Mouse (Mus musculus) common myeloid progenitor, adult 5-6 weeks (primary cell): ENCODE measurements around the gene Sphk2. TPM values are rescaled to one million over a fixed set of nuclear protein-coding genes. Genes with fewer than 3 reads are reported as not detected.

ENCODE experiments used
- ATAC-seq: replicated peaks from 2 replicates; pipeline ENCODE4 v1.8.0; 2016; ENCODE audit warnings: low read depth, mild to moderate bottlenecking, moderate TSS enrichment, inconsistent platforms; ENCODE audit not compliant: poor library complexity, severe bottlenecking
- total RNA-seq: library from RNA; stranded (forward); fragments of 200-1000, 187-1606 nt; gene quantifications from 2 replicates; pipeline ENCODE4 v1.2.3, GENCODE M21; 2017

Sphk2 gene
- total RNA-seq, 1 experiment from 2014 or later, result 8.2 TPM

DNA sequence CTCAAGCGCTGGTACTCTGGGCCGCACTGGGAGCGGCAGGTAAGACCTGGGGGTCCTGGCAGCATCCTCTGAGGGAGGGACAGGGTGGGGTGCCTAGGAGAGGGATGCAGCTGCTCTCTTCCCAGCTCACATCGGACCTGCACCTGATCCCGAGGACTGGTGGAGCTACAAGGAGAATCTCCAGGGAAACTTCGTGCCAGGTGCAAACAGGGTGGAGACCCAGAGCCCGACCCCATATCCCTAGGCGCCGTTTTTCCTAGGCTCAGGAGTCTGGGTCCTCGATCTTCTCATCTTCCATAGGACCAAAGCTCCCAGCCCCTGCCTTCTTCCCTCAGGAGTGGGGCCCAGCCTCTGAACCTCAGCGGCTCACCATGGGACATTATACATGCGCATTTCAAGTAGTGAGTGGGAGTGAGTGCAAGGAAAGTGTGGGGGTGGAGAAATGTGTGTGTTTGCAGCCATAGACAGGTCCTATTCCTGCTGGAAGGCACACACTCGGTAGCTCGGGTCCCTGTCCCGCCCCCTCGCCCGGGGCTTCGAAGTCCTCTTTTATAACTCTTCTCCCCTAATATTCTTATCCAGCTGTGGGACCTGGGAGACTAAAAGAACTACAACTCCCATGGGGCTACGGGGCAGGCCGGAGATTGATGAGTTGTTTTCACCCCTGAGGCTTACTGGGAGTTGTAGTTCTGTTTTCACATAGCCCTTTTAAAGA, 17.3 kb downstream of the Sphk2 start:
- 0 out of 2 replicates have a peak, but pooled peaks have one; percentile 19 for ATAC-seq

DNA sequence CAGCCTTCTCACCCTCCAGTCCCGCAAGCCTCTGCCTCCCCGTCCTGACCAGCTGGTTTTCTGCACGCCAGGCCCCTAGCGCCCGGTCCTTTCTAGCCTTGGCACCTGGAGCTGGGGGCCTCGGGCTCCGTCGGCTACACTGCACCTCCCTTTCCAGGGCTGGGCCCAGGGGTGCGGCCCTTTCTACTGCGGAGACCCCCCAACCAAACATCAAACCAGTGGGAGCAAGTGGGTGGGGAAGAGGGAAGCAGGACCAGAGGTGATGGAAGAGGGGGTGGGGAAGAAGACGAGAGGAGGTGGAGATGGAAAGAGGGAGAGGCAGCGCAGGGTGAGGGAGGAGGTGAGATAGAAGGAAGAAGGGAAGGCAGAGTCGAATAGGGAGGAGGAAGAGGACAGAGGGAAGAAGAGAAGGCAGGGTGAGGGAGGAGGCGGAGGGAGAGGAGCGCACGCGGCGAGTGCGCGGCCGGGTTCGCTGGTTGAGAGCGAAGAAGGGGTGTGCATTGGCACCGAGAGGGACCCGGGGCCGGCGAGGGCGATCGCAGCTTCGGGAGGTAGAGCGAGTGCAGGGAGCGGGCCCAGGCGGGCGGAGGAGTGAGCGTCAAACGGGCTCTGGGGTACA, 18.2 kb downstream of the Sphk2 start, which contains the start of gene Car11:
Car11 (plus strand) TSS at position 321 of the 619 bp plus-strand sequence.
- no peak for ATAC-seq

DNA sequence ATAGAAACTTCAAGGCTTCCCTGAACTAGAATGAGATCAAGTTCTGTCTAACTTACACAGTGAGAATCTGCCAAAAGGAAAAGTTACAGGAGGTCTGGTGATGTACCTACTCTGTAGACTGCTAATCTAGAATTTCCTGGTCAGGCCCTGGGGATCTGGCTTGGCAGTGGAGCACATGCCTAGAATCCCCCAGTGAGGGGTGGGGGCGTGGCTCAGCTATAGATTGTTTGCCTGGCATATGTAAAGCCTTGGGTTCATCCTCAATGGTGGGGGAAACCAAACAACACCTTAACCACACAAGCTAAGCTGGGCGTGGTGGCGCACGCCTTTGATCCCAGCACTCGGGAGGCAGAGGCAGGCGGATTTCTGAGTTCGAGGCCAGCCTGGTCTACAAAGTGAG, 19.9 kb downstream of the Sphk2 start:
- no peak for ATAC-seq

DNA sequence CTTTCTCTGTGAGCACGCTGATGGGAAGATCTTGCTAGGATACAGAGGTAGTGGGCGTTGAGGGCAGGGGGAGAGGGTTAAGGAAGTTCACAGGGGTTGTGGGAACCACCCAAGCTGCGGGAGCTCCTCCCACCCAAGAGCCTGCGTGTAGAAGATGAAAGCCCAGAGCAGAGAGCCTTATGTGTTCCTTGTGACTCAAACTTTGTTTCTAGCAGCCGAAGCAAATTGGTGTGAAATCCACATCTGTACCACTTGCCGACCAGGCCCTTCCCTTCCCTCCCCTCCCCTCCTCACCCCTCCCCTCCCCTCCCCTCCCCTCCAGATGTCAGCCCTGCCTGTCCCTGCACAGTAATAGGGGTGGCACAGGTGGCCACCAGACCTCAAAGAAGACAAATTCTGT, 22.7 kb downstream of the Sphk2 start:
- ATAC-seq, result no peak

DNA sequence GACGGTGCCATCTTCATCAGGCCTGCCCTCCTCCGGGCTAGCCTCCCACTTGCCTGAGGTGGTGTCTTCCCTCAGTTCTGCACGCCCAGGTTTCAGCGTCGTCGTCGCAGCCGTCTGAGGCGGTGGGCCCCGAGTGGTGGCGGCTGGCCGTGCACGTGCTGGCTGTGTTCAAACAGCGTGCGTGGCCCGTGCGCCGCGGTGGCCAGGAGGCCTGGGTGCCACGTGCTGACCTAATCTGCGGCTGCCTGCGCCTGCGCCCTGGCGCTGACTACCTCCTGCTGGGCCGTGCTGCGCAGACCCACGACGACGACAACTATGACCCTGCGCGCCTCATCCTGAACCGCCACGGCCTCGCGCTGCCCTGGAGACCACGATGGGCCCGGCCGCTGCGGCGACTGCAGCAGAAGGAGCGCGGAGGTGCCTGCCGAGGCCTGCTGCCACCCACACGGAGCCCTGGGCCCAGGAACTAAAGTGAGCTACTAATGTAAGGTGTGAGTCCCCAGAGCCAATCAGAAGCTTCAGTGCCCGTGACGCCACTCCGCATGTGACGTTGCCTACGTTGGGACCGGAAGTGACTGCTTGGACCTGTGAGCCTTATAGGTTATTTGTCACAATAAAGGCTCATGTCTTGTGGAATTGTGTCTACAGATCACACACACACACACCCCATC, 23.7 kb downstream of the Sphk2 start, which contains the start of gene Sec1:
Sec1 (minus strand) TSS at position 482 of the 671 bp plus-strand sequence.
- ATAC-seq, result no peak

DNA sequence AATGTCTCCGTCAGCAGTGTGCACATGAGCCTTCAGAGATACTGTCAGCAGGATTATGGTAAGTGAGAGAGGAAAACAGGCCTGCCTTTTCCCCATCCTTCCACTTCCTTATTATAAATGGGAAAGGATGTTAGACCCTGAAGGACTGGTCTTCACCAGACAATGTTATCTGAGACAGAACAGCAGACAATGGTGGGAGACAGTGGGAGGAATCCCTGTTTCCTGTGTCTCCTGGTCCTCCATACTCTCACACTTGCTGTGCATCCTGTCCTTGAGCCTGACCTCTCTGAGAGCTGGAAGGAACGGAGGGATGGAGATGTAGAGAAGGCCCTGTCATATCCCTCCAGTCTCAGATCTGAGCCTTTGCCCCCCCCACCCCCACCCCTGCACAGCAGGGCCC, 25.4 kb downstream of the Sphk2 start:
- no peak for ATAC-seq

DNA sequence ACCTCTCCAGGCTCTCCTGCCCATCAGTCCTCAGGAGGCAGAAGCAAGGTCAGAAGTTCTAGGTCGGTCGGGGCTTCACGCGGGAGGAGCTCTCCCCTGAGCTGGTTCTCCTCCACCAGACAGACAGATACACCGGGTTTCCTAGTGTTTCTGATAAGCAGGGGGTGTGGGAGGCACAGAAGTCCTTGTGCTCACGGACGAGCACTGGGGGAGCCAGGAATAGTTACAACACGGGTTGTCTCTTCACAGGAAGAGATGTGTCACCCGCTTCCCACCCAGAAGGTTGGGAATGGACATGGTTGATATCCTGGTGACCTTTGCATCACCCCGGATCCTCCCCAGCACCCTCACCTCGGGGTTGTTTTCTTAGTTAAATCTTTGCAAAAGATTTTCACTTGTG, 28.0 kb downstream of the Sphk2 start:
- no peak for ATAC-seq

DNA sequence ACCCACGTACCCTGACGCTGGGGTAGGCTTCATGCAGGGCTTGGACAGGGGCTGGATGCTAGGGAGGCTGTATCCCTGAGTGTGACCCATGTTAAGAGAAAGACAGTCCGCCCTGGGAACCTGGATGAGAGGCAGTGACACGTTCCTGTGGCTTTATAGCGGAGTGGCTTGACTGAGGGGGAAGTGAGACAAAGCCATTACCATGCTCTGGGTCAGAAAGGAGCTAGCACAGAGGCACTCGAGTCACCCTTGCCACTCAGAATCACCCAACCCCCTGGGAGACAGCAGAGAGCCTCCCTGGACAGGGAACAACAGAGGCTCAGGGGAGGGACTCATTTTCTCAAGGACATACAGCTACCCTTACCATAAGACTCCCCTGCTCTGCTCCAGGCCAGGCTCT, 28.7 kb downstream of the Sphk2 start:
- ATAC-seq, result 0 out of 2 replicates have a peak, but pooled peaks have one; percentile 30

DNA sequence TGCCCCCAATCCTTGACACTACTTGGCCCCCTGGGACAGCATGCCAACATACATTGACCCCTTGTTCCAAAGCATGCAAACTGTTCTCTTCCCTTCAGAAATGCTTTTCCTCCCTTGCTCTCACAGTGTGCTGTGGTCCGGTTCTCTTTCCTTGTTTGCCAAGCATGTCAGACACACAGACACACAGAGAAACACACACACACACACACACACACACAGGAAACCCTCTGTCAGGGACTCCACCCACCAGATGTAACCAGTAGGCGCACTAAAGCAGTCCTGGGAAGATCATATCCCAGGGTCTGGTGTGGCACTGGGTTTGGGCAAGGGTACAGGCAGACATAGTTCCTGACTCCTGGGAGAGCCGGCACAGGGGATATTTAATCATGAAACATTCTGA, 31.0 kb downstream of the Sphk2 start:
- no peak for ATAC-seq

DNA sequence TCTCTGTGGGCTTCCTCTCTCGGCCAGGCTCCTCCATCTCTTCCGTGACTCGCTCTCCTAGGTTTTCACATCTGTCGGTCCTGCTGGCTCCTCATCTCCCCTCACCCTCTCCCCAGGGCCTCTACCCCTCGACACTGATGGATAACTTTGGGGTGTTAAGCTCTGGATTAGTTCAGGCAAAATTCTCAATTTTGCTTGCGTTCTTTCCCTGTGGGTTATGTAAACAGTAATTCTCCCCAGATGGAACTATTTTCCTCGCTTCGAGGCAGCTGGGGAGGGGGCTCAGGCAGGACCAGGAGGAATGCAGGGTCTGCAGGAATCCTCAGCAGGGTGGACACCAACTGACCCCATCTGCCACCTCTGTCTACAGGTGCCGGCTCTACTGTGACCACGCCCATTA, 32.0 kb downstream of the Sphk2 start:
- ATAC-seq, result no peak

DNA sequence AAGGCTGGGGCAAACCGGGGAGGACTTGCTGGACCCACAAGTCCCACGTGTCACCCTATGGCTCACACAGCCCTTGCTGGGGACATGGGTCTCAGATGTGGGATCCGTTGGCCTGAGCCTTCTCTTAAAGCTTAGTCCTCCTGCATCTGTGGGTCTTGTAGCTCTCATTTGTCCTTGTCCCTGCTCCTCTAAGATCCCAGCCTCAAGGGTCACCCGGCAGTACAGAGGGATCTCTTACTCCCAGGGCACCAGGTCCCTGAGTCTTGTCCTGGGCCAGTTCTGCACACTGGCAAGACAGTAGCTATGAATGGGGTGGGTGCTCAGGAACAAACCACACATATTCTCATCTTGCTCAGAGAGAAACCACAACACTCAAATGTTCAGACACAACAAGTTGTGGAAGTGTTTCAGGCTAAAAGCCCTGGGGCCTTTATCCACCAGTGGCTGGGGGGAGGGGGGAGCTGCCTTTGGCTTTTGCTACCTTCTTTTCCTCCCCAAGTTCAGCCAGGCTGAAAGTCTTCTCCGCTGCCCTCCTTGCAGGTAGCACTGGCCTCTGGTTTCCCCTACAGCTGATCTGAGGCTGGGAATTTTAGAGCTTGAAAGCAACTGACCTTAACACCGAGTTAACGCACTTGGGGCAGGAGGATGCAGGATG, 34.3 kb downstream of the Sphk2 start, which contains the start of gene Ntn5:
Ntn5 (plus strand) TSS at position 627 of the 655 bp plus-strand sequence.
- no peak for ATAC-seq

DNA sequence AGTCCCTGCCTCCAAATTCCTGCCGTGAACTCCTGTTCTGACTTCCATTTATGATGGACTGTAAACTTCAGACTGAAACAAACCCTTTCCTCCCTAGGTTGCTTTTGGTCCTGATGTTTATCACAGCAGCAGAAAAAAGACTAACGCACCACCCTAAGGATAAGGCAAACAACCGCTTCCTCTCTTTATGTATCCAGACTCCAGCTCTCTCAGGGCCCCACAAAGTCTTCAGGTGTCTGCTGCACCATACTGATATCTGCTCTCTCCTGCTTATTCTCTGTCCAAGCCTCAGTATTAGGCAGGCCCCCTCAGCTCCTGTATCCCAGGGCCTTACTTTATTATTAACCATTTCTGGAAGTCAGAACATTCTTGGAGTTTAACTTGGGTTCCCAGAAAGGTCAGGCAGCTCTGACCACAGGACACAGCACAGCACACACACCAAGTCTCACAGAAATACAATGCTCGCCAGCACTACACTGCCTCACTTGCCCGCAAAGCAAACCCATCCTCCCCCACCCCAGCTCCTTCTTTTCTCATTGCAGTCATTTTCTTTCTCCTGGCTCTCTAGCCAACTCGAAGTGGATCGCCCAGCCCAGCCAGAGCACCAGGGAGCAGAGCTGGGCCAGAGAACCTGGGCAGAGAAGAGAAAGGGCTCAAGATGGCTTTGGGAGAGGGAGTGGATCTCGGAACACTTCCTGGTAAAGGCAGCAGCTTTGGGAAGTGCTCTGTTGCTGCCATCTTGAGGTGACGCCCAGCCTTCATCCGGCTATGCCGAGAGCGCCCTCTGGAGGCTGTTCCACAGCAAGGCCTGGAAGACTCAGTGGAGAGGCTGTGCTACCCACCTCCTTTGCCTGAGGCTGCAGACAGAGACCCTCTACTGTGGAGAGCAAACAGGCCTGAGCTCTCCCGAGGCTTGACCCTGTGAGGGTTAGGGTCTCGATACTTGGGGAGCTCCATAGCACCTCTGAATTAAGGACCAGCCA, 35.4 kb downstream of the Sphk2 start:
- ATAC-seq, result peak; percentile 88

DNA sequence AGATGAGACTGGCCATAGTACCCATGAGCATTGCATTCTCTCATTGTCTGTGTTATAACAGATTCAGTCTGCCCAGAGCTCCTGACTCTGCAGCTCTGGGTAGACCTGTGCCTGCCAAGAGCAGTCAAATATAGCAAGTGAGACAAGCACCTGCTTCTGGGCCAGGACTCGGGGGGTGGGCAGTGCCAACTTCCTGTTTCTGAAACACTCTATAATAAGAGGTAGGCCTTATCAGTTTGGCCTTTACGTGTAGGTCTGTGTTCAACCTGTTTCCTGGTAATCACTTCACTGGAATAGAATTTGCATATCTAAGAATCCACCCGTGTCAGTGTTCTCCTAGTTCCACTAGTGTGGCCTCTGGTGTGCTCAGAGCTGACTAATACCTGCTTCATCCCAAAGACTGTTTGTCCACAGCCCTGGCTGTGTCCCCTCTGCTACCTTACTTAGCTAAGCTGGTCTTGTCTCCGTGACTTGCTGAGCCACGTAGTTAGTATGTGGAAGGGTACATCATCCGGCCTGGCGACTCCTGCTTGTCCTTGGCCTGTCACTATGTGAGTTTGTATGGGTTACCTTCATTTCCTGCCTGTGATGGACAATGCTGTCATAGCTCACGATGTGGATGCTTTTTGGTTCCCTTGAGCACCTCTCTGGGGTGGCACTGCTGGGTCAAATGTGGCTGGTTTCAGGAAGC, 36.6 kb downstream of the Sphk2 start:
- peak; percentile 39 for ATAC-seq

DNA sequence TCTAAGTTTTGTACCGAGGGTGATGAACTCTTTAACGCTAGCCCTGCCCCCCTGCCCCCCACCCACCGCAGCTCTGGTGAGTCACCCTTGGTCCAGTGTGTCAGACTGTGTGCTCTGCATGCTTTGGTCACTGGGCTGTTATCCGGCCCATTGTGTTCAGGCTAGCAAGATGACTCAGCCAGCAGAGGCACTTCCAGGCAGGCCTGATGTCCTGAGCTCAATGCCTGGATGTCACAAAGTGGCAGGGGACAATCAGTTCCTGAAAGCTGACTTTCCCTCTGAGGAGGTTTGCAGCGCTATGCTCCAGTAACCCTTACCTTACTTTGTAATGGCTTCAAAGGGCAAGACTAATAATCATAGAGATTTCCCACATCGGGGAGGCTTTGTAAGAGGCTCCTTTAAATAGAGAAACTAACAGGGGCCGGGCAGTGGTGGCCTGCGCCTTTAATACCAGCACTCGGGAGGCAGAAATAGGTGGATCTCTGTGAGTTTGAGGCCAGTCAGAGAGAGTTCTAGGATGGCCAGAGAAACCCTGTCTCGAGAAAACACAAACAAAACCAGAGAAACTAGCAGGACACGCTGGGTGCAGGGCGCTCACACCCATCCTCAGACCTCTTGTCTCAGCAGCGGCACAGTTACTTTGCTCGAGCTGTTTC, 37.7 kb downstream of the Sphk2 start:
- no peak for ATAC-seq

DNA sequence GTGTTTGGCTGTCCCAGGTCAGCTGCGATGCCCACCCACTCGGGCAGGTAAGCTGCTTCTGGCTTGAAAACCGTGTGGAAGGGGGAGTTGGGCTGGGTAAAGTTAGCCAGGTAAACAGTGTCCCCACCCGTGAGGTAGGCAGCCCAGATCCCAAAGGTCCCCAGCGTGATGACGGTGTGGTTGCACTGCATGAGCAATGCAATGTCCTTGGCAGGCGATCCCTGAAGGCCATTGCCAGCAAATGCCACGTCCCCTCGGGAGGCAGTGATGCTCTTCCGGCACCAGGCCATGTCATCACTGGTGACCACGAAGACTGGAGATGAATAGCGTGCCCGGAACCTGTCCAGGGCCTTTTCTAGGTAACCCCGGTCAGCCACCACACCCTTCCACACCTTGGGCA, 39.3 kb downstream of the Sphk2 start:
- no peak for ATAC-seq

DNA sequence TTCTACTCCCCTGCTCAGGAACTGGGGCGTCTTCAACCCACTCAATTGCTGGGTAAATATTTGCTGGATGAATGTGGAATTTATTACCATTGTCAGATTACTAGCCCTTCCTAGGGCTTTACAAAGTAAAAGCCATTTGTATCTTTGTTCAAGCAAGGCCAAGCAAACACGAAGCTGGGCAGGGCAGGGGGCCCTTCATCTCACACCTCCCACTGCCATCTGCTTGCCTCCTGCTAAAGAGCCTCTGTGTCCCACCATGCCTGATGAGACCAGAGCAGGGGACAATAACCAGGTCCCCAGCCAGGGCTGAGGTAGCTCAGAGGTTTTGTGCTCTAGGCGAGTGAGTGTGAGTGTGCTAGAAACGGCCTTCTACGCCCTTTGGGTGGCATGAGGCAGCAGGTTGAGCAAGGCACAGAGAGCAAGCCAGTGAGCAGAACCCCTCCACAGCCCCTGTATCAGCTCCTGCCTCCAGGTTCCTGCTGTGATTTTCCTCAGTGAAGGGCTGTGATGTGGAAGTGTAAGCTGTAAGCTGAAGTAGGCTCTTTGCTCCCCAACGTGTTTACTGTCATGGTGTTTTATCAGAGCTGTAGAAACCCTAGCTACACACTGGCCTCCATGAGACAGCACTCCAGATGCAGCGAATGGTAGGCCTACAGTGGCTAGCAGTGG, 40.0 kb downstream of the Sphk2 start:
- no peak for ATAC-seq

DNA sequence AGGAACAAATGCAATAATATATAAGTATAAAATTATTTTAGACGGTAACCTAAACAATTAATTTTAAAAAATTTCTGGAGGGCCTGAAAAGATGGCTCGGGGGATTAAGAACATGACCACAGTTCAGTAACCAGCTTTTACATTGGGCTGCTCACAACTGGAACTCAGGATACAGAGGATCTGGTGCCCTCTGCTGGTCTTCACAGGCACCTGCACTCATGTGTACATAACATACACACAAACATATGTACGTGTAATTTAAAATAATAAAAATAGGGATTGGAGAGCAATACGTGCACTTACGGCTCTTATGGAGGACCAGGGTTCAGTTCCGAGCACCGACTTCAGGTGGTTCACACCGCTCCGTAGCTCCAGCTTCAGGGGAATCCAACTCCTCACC, 48.9 kb downstream of the Sphk2 start:
- ATAC-seq, result no peak

DNA sequence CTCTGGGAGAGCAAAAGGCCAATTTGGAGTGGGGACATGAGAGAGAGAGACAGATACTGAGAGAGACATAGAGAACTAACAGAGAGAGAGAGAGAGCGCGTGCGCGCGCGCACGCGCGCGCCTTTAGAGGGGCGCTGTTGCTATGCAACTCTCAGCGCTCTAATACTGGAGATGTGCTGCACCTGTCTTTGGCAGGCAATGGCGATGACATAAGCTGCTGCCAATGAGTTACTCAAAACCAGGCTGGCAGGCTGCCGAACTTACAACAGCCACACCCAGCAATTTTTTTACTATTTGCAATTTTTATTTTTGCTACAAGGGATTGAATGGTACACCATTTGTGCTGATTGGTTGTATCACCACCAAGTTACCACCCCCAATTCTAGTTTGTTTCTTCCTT, 50.0 kb downstream of the Sphk2 start:
- ATAC-seq, result no peak
